Mouse (Mus musculus) large intestine, adult 2 months (tissue): ENCODE data around the gene Ubc. TPM values are rescaled to one million over a fixed set of nuclear protein-coding genes. Genes with fewer than 3 reads are reported as not detected.

Source experiments
- polyA plus RNA-seq: library from polyadenylated mRNA; depleted of rRNA; stranded (reverse); fragments of >200 nt; gene quantifications from 2 replicates; pipeline ENCODE4 v1.2.3, GENCODE M21; 2012; rRNA removed

The Ubc gene
- polyA plus RNA-seq, 1 experiment = 628 TPM

Other genes starting within 250 kb of the Ubc start
- gene Ncor2, start 211.0 kb downstream of the Ubc start, polyA plus RNA-seq = 20.9 and 22.8 TPM in 2 replicates
- gene Scarb1, start 49.1 kb downstream of the Ubc start, polyA plus RNA-seq = 13.2 and 19.2 TPM in 2 replicates
- 0.18 TPM in 1 of 2 replicates, not detected in the other for gene Gm10382, start 880 bp downstream of the Ubc start, polyA plus RNA-seq
- 16.4 and 19.5 TPM in 2 replicates for gene Dhx37, start 43.9 kb upstream of the Ubc start, polyA plus RNA-seq
- gene Bri3bp, start 51.4 kb upstream of the Ubc start, polyA plus RNA-seq = 9.2 and 13.8 TPM in 2 replicates
- gene Aacs, start 85.6 kb upstream of the Ubc start, polyA plus RNA-seq = 51.1 and 58.6 TPM in 2 replicates
- gene Tmem132b, start 141.6 kb upstream of the Ubc start, polyA plus RNA-seq = 0.12 and 0.16 TPM in 2 replicates